Mouse (Mus musculus) hindbrain, embryonic 11.5 days (tissue): ENCODE measurements around the gene Pdp2. TPM values are rescaled to one million over a fixed set of nuclear protein-coding genes. Genes with fewer than 3 reads are reported as not detected.

ENCODE experiments used
- ATAC-seq: fragments of 200-750 bp; cut with Nextera tagmentation; 2 replicates; pipeline ENCODE4 v1.8.0; 2017; ENCODE audit warnings: mild to moderate bottlenecking, moderate TSS enrichment, moderate library complexity; ENCODE audit not compliant: low FRiP score
- DNase-seq: peaks from one replicate; pipeline ENCODE4 v3.0.0-alpha.2; 2015; ENCODE audit warnings: low spot score
- H3K27ac ChIP-seq: fragments of 300-500 bp; sonication (generic); 2 replicates; pipeline ENCODE4 v1.5.1; 2014; ENCODE audit warnings: mild to moderate bottlenecking, low read depth, low read length
- H3K27me3 ChIP-seq: fragments of 300-500 bp; sonication (generic); 2 replicates; pipeline ENCODE4 v1.6.1; 2014; ENCODE audit warnings: mild to moderate bottlenecking, low read length, moderate library complexity, mixed read lengths; ENCODE audit not compliant: control insufficient read depth, insufficient read depth
- H3K36me3 ChIP-seq: fragments of 300-500 bp; sonication (generic); 2 replicates; pipeline ENCODE4 v1.6.1; 2014; ENCODE audit warnings: mild to moderate bottlenecking, low read length, moderate library complexity, mixed read lengths; ENCODE audit not compliant: control insufficient read depth, insufficient read depth
- H3K4me1 ChIP-seq: fragments of 300-500 bp; sonication (generic); replicated peaks from 2 replicates; pipeline ENCODE4 v1.6.1; 2014; ENCODE audit warnings: low read length, mixed read lengths; ENCODE audit not compliant: control insufficient read depth, insufficient read depth
- H3K4me2 ChIP-seq: fragments of 300-500 bp; sonication (generic); replicated peaks from 2 replicates; pipeline ENCODE4 v1.6.1; 2014; ENCODE audit warnings: mild to moderate bottlenecking, low read depth, low read length
- H3K4me3 ChIP-seq: fragments of 300-500 bp; sonication (generic); 2 replicates; pipeline ENCODE4 v1.5.1; 2014; ENCODE audit warnings: low read depth, low read length
- H3K9ac ChIP-seq: fragments of 300-500 bp; sonication (generic); 2 replicates; pipeline ENCODE4 v1.6.1; 2014; ENCODE audit warnings: low read depth, low read length
- H3K9me3 ChIP-seq: fragments of 300-500 bp; sonication (generic); 2 replicates; pipeline ENCODE4 v1.6.1; 2016; ENCODE audit warnings: low read length; ENCODE audit not compliant: control insufficient read depth
- WGBS: fragments of 180-500 bp; shearing (Covaris S2); extraction: QIAGEN DNeasy Blood & Tissue Kit; methylation state at CpG from one replicate; pipeline ENCODE4 v1.1.7; 2014; 5-methylcytosine and 5-hydroxymethylcytosine counted together
- polyA plus RNA-seq: library from polyadenylated mRNA; unstranded; fragments of >200 nt; fragmentation: Nextera tagmentation; extraction: Ambion mirVana; gene quantifications from 2 replicates; pipeline ENCODE4 v1.2.1, GENCODE M21; 2014

Pdp2 gene
- polyA plus RNA-seq, 1 experiment from 2014 or later = 14.4 TPM

DNA sequence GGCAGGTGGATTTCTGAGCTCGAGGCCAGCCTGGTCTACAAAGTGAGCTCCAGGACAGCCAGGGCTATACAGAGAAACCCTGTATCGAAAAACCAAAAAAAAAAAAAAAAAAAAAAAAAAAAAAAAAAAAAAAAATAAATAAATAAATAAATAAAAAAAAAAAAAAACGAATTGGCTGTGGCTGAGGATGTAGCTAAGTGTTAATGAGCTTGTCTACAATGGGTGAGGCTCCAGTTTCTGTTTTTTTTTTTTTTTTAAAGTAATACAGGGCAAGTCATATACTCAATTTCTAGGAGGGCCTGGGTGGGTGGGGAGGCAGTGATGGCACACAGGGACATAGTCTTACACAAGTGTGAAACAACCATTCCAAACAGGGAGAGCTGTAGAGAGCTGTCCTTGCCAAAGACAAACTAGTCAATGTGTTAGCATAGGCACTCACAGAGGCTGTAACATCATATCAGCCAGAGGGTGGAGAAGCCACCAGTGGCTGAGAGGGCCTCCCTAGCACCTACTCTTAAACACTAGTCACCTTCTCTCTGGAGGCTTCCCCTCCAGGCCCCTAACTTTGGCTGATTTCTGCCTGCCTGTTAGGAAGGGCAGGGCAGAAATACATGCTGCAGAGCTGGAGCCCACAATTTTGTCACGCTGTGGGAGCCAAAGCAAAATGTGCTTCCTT lies 36.0 kb downstream of the Pdp2 start:
- Histone ChIP-seq H3K4me3 (no peak overlapping the region), H3K9me3 (no peaks in the 10 kb centered on the region), H3K27me3 (peaks cover 17% of the 10 kb centered on the region), H3K9ac (no peak overlapping the region), H3K4me2 (no peak overlapping the region), H3K36me3 (no peaks in the 10 kb centered on the region), H3K4me1 (no peaks in the 10 kb centered on the region; the same call in 1 of the 2 replicates), H3K27ac (no peak overlapping the region)
- no peak for ATAC-seq
- no peak for DNase-seq
- 75% methylated on average over 4 of the region's 4 CpGs for WGBS

DNA sequence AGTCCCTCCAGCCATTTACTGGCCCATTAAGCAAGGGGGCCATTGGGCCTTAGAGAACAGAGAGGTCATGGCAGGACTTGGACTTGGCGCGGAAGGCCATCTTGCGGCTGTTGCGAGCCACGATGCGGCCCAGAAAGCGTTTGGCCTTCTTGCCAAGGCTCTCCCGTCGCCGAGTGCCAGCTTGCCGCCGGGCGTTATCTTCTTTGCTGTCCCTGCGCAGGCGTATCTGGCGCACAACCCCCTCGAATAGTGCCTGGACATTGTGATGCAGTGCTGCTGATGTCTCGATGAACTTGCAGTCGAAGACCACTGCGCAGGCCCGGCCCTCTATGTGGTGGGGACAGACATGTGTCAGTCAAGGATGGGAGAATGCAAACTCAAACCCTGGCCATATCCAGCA lies 37.2 kb downstream of the Pdp2 start:
- Histone ChIP-seq H3K27me3 (peaks cover 17% of the 10 kb centered on the region), H3K9me3 (no peaks in the 10 kb centered on the region), H3K36me3 (no peaks in the 10 kb centered on the region), H3K4me3 (no peak overlapping the region), H3K27ac (no peak overlapping the region), H3K4me2 (no peak overlapping the region), H3K9ac (no peak overlapping the region), H3K4me1 (no peaks in the 10 kb centered on the region; the same call in 1 of the 2 replicates)
- DNase-seq = no peak
- 94% methylated on average over 21 of the region's 21 CpGs for WGBS
- ATAC-seq = no peak

DNA sequence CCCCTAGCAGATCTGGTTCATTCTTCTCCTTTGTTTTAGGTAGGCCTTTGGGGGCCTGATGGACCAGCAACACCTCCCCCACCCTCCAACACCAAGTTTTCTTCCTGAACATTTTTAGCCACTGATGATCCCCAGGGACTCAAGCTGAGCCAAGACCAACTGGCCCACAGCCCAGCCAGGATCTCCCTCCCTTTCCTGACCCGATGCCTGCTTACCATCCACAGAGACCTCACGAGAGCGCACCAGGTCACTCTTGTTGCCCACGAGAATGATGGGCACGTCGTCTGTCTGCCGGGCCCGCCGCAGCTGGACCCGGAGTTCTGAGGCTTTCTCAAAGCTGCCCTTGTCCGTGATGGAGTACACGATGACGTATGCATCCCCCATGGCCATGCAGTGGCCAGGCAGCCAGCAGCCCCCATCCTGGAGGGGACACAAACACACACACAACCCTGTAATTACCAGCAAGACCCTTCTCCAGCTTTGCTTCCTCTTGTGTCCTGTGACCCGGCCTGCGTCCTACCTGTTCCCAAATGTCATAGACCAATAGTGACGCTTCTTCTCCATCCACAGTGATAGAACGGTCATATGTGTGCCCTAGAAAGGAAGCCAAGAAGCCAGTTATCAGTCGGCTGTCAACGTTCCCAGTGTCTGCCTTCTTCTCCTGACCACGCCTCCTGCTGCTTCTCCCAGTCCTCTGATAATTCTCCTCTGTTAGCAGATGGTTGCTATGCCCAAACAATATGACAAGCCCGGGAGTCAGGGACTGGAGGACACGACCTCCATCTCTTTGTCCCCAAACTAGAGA lies 38.3 kb downstream of the Pdp2 start:
- no peaks in the 10 kb centered on the region for H3K9me3 ChIP-seq
- ATAC-seq = no peak
- no peak overlapping the region for H3K4me2 ChIP-seq
- H3K27me3 ChIP-seq = peaks cover 17% of the 10 kb centered on the region
- no peak overlapping the region for H3K27ac ChIP-seq
- 80% methylated on average over 22 of the region's 22 CpGs for WGBS
- H3K4me1 ChIP-seq = no peaks in the 10 kb centered on the region; the same call in 1 of the 2 replicates
- H3K36me3 ChIP-seq = no peaks in the 10 kb centered on the region
- DNase-seq = no peak
- no peak overlapping the region for H3K4me3 ChIP-seq
- no peak overlapping the region for H3K9ac ChIP-seq

DNA sequence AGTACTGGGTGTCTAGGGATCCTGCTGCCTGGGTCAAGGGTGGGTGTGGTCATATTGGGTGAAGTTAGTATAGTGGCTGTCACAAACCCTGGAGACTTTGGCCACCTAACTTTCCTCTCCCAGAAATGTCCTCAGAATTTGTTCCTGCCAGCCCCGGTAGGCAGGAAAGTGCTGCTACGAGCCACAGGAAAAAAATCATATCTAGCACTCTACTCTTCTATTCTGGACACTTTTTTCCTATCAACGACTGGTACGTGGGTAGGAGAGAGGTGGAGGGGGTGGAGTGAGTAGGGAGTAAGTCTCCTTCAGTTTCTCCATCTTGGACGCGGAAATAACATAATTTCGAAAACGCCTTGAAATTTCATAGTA lies 38.8 kb downstream of the Pdp2 start:
- Histone ChIP-seq H3K36me3 (no peaks in the 10 kb centered on the region), H3K9ac (no peak overlapping the region), H3K27ac (no peak overlapping the region), H3K4me2 (no peak overlapping the region), H3K27me3 (peaks cover 17% of the 10 kb centered on the region), H3K9me3 (no peaks in the 10 kb centered on the region), H3K4me1 (no peaks in the 10 kb centered on the region; the same call in 1 of the 2 replicates), H3K4me3 (no peak overlapping the region)
- ATAC-seq (no peak), DNase-seq (no peak)
- WGBS = 40% methylated on average over 8 of the region's 8 CpGs

DNA sequence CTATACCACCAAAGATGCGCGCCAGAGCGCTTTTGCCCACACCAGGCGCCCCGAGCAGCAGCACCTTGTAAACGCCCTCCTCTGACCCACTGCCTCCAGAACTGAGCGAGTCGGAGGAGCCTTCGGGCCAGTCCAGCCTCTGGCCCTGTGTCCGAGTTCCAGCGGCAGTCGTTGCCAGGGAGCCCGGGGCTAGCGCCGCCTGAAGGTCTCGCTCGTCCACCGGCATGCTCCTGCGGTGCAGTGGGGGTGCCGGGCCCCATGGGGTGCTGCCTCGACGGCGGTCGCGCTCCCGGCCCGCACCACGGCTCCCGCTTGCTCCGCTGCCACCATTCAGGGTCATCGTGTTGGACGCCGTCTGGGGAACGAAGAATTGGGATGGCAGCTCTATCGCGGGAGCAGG lies 39.3 kb downstream of the Pdp2 start:
- WGBS = 1% methylated on average over 36 of the region's 36 CpGs
- H3K36me3 ChIP-seq = no peaks in the 10 kb centered on the region
- no peak for DNase-seq
- peak; percentile 20; the same call in 1 of the 2 replicates for ATAC-seq
- H3K9me3 ChIP-seq = no peaks in the 10 kb centered on the region
- H3K9ac ChIP-seq = peak overlapping the region; percentile 31; the same call in 1 of the 2 replicates
- H3K27me3 ChIP-seq = peaks cover 17% of the 10 kb centered on the region
- no peaks in the 10 kb centered on the region; the same call in 1 of the 2 replicates for H3K4me1 ChIP-seq
- peak overlapping the region; percentile 50 for H3K4me2 ChIP-seq
- H3K4me3 ChIP-seq = peak overlapping the region; percentile 26
- H3K27ac ChIP-seq = no peak overlapping the region

- Histone ChIP-seq H3K4me2 (peak within 1 kb of the TSS; percentile 50), H3K27me3 (peaks cover 17% of the 10 kb centered on the region), H3K4me3 (peak within 1 kb of the TSS; percentile 26), H3K9ac (peak within 1 kb of the TSS; percentile 40; the same call in 1 of the 2 replicates), H3K9me3 (no peaks in the 10 kb centered on the region), H3K4me1 (no peaks in the 10 kb centered on the region; the same call in 1 of the 2 replicates), H3K36me3 (no peaks in the 10 kb centered on the region), H3K27ac (no peak within 1 kb of the TSS)
- under 1% methylated on average over 16 of the region's 28 CpGs for WGBS
- DNase-seq (peak; percentile 55), ATAC-seq (peak; percentile 63)
Measured at GRCm38 (mm10) chr8:104630981-104631663, 39.9 kb downstream of the Pdp2 start, which contains the start of gene Rrad. TSS of gene Rrad (minus strand) at chr8:104631327.

DNA sequence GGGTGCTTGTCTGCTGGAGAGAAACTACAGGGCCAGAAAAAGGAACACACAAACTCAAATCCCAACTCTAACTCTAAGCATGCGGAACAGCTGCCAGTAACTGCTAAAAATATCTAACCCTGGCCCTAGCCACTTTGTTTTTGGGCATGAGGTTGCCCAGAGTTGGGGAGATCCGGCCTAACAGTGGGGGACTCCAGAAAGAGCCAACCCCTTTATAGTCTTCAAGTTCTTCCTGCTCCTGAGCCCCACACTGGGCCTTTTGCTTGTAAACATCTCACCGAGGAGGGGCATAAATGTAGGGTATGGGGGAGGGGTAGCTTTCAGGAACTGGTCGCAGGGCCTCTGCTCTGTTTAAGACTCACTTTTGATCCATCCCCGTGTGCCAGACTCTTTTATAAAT lies 40.7 kb downstream of the Pdp2 start:
- H3K4me3 ChIP-seq = no peak overlapping the region
- H3K36me3 ChIP-seq = no peaks in the 10 kb centered on the region
- 28% methylated on average over 5 of the region's 5 CpGs for WGBS
- no peak overlapping the region for H3K9ac ChIP-seq
- DNase-seq = no peak
- ATAC-seq = no peak
- no peaks in the 10 kb centered on the region; the same call in 1 of the 2 replicates for H3K4me1 ChIP-seq
- H3K4me2 ChIP-seq = no peak overlapping the region
- H3K9me3 ChIP-seq = no peaks in the 10 kb centered on the region
- H3K27me3 ChIP-seq = peaks cover 17% of the 10 kb centered on the region
- H3K27ac ChIP-seq = no peak overlapping the region

- no peak for DNase-seq
- H3K4me3 ChIP-seq = no peak overlapping the region
- no peak overlapping the region for H3K27ac ChIP-seq
- peaks cover 17% of the 10 kb centered on the region for H3K27me3 ChIP-seq
- H3K9me3 ChIP-seq = no peaks in the 10 kb centered on the region
- no peaks in the 10 kb centered on the region; the same call in 1 of the 2 replicates for H3K4me1 ChIP-seq
- no peak overlapping the region for H3K4me2 ChIP-seq
- no peak for ATAC-seq
- 66% methylated on average over 6 of the region's 6 CpGs for WGBS
- no peak overlapping the region for H3K9ac ChIP-seq
- H3K36me3 ChIP-seq = no peaks in the 10 kb centered on the region
Measured at GRCm38 (mm10) chr8:104632486-104632885, 41.2 kb downstream of the Pdp2 start.
